Mouse (Mus musculus) embryonic facial prominence, embryonic 10.5 days (tissue): ENCODE measurements around the gene Tcta. TPM values are rescaled to one million over a fixed set of nuclear protein-coding genes. Genes with fewer than 3 reads are reported as not detected.

Experiments
- DNase-seq: peaks from one replicate; pipeline ENCODE4 v3.0.0-alpha.2; 2017; ENCODE audit warnings: low spot score
- H3K27ac ChIP-seq: fragments of 300-500 bp; sonication (generic); replicated peaks from 2 replicates; pipeline ENCODE4 v1.5.1; 2016; ENCODE audit warnings: mild to moderate bottlenecking
- H3K27me3 ChIP-seq: fragments of 300-500 bp; sonication (generic); replicated peaks from 2 replicates; pipeline ENCODE4 v1.6.1; 2016; ENCODE audit warnings: low read depth, mild to moderate bottlenecking; ENCODE audit not compliant: poor library complexity, severe bottlenecking
- H3K36me3 ChIP-seq: fragments of 300-500 bp; sonication (generic); replicated peaks from 2 replicates; pipeline ENCODE4 v1.6.1; 2016; ENCODE audit warnings: mild to moderate bottlenecking, moderate library complexity
- H3K4me1 ChIP-seq: fragments of 300-500 bp; sonication (generic); 2 replicates; pipeline ENCODE4 v1.6.1; 2016
- H3K4me3 ChIP-seq: fragments of 300-500 bp; sonication (generic); 2 replicates; pipeline ENCODE4 v1.5.1; 2016; ENCODE audit warnings: mild to moderate bottlenecking, moderate library complexity
- H3K9me3 ChIP-seq: fragments of 300-500 bp; sonication (generic); 2 replicates; pipeline ENCODE4 v1.6.1; 2016; ENCODE audit warnings: mild to moderate bottlenecking
- WGBS: fragments of 180-500 bp; shearing (Covaris S2); methylation state at CpG from one replicate; pipeline ENCODE4 v1.1.7; 2016; 5-methylcytosine and 5-hydroxymethylcytosine counted together
- polyA plus RNA-seq: library from polyadenylated mRNA; unstranded; fragments of >200 nt; fragmentation: Nextera tagmentation; extraction: Ambion mirVana; gene quantifications from 2 replicates; pipeline ENCODE4 v1.2.1, GENCODE M21; 2016

Tcta gene
- 14.4 and 14.7 TPM in 2 replicates for polyA plus RNA-seq

- Histone ChIP-seq H3K27me3 (no peaks in the 10 kb centered on the region), H3K27ac (peak within 1 kb of the TSS; percentile 99), H3K4me3 (peak within 1 kb of the TSS; percentile 94), H3K4me1 (peaks cover 36% of the 10 kb centered on the region), H3K36me3 (peaks cover 36% of the 10 kb centered on the region), H3K9me3 (no peaks in the 10 kb centered on the region)
- WGBS, result under 1% methylated on average over 81 of the region's 81 CpGs
- DNase-seq, result peak; percentile 98
Observed at GRCm38 (mm10) chr9:108305629-108306520, at the start of gene Tcta, which contains the start of gene Rhoa. Gene Tcta, minus strand, starts transcription at chr9:108306160. Gene Rhoa, plus strand, starts transcription at chr9:108306129.

GRCm38 (mm10) chr9:108349727-108350126, 43.8 kb upstream of the Tcta start:
- Histone ChIP-seq H3K36me3 (peaks cover 55% of the 10 kb centered on the region), H3K9me3 (no peaks in the 10 kb centered on the region), H3K4me3 (no peak overlapping the region; the same call in 1 of the 2 replicates), H3K4me1 (peaks cover 21% of the 10 kb centered on the region), H3K27ac (no peak overlapping the region), H3K27me3 (no peaks in the 10 kb centered on the region)
- WGBS, result 91% methylated on average over 4 of the region's 4 CpGs
- no peak for DNase-seq

GRCm38 (mm10) chr9:108348290-108348680, 42.3 kb upstream of the Tcta start:
- peaks cover 21% of the 10 kb centered on the region for H3K4me1 ChIP-seq
- H3K27ac ChIP-seq, result peak overlapping the region; percentile 96
- H3K4me3 ChIP-seq, result peak overlapping the region; percentile 88
- H3K36me3 ChIP-seq, result peaks cover 41% of the 10 kb centered on the region
- DNase-seq, result no peak
- 9% methylated on average over 14 of the region's 14 CpGs for WGBS
- no peaks in the 10 kb centered on the region for H3K9me3 ChIP-seq
- H3K27me3 ChIP-seq, result no peaks in the 10 kb centered on the region

- peak within 1 kb of the TSS; percentile 88 for H3K4me3 ChIP-seq
- no peaks in the 10 kb centered on the region for H3K9me3 ChIP-seq
- H3K36me3 ChIP-seq, result peaks cover 35% of the 10 kb centered on the region
- H3K27ac ChIP-seq, result peak within 1 kb of the TSS; percentile 96
- peaks cover 21% of the 10 kb centered on the region for H3K4me1 ChIP-seq
- WGBS, result under 1% methylated on average over 75 of the region's 75 CpGs
- no peaks in the 10 kb centered on the region for H3K27me3 ChIP-seq
- peak; percentile 94 for DNase-seq
Observed at GRCm38 (mm10) chr9:108347540-108348289, 41.8 kb upstream of the Tcta start, which contains the start of gene Usp4. Gene Usp4, plus strand, starts transcription at chr9:108347853.

GRCm38 (mm10) chr9:108347024-108347423, 41.1 kb upstream of the Tcta start:
- H3K4me1 ChIP-seq, result peaks cover 26% of the 10 kb centered on the region
- 9% methylated on average over 11 of the region's 11 CpGs for WGBS
- peaks cover 28% of the 10 kb centered on the region for H3K36me3 ChIP-seq
- H3K4me3 ChIP-seq, result peak overlapping the region; percentile 88
- H3K9me3 ChIP-seq, result no peaks in the 10 kb centered on the region
- no peaks in the 10 kb centered on the region for H3K27me3 ChIP-seq
- peak overlapping the region; percentile 96 for H3K27ac ChIP-seq
- no peak for DNase-seq

- Histone ChIP-seq H3K4me3 (no peak overlapping the region), H3K27ac (no peak overlapping the region), H3K9me3 (no peaks in the 10 kb centered on the region), H3K4me1 (peaks cover 48% of the 10 kb centered on the region), H3K27me3 (no peaks in the 10 kb centered on the region), H3K36me3 (peaks cover 11% of the 10 kb centered on the region)
- DNase-seq, result no peak
- 82% methylated on average over 4 of the region's 4 CpGs for WGBS
Observed at GRCm38 (mm10) chr9:108344471-108344870, 38.5 kb upstream of the Tcta start.

- DNase-seq, result no peak
- WGBS, result 100% methylated on average over 1 of the region's 1 CpGs
Observed at GRCm38 (mm10) chr9:108343835-108344234, 37.9 kb upstream of the Tcta start.

GRCm38 (mm10) chr9:108343331-108343730, 37.4 kb upstream of the Tcta start:
- Histone ChIP-seq H3K9me3 (no peaks in the 10 kb centered on the region), H3K4me3 (no peak overlapping the region), H3K27ac (no peak overlapping the region; the same call in 1 of the 2 replicates), H3K4me1 (peaks cover 44% of the 10 kb centered on the region), H3K27me3 (no peaks in the 10 kb centered on the region), H3K36me3 (peaks cover 9% of the 10 kb centered on the region)
- WGBS, result 83% methylated on average over 3 of the region's 3 CpGs
- no peak for DNase-seq

More at GRCm38 (mm10) chr9:108343835-108344234, 37.9 kb upstream of the Tcta start:
- Histone ChIP-seq H3K4me1 (peaks cover 44% of the 10 kb centered on the region), H3K27ac (no peak overlapping the region), H3K4me3 (no peak overlapping the region), H3K9me3 (no peaks in the 10 kb centered on the region), H3K36me3 (peaks cover 9% of the 10 kb centered on the region), H3K27me3 (no peaks in the 10 kb centered on the region)

- H3K4me1 ChIP-seq, result peaks cover 48% of the 10 kb centered on the region
- DNase-seq, result no peak
- no peak overlapping the region for H3K27ac ChIP-seq
- H3K4me3 ChIP-seq, result no peak overlapping the region
- H3K36me3 ChIP-seq, result peaks cover 17% of the 10 kb centered on the region
- WGBS, result 57% methylated on average over 5 of the region's 5 CpGs
- no peaks in the 10 kb centered on the region for H3K27me3 ChIP-seq
- no peaks in the 10 kb centered on the region for H3K9me3 ChIP-seq
Observed at GRCm38 (mm10) chr9:108342301-108342831, 36.4 kb upstream of the Tcta start.

GRCm38 (mm10) chr9:108341801-108342200, 35.8 kb upstream of the Tcta start:
- H3K36me3 ChIP-seq, result peaks cover 17% of the 10 kb centered on the region
- H3K27ac ChIP-seq, result peak overlapping the region; percentile 51; the same call in 1 of the 2 replicates
- no peak overlapping the region for H3K4me3 ChIP-seq

GRCm38 (mm10) chr9:108341139-108341475, 35.1 kb upstream of the Tcta start:
- no peaks in the 10 kb centered on the region for H3K27me3 ChIP-seq

More at GRCm38 (mm10) chr9:108341801-108342200, 35.8 kb upstream of the Tcta start:
- Histone ChIP-seq H3K9me3 (no peaks in the 10 kb centered on the region), H3K4me1 (peaks cover 42% of the 10 kb centered on the region), H3K27me3 (no peaks in the 10 kb centered on the region)
- DNase-seq, result no peak

More at GRCm38 (mm10) chr9:108341139-108341475, 35.1 kb upstream of the Tcta start:
- DNase-seq, result no peak
- Histone ChIP-seq H3K27ac (no peak overlapping the region; the same call in 1 of the 2 replicates), H3K36me3 (peaks cover 21% of the 10 kb centered on the region), H3K4me1 (peaks cover 40% of the 10 kb centered on the region), H3K4me3 (peak overlapping the region; percentile 94; the same call in 1 of the 2 replicates), H3K9me3 (no peaks in the 10 kb centered on the region)
- 87% methylated on average over 5 of the region's 5 CpGs for WGBS
